Mouse (Mus musculus) limb, embryonic 11.5 days (tissue): Measurements from ENCODE around the gene Ip6k3. TPM values are rescaled to one million over a fixed set of nuclear protein-coding genes. Genes with fewer than 3 reads are reported as not detected.

Experiments
- ATAC-seq: fragments of 200-750 bp; cut with Nextera tagmentation; 2 replicates; pipeline ENCODE4 v1.8.0; 2017; ENCODE audit warnings: low read depth; ENCODE audit not compliant: insufficient number of reproducible peaks, low FRiP score, low TSS enrichment
- DNase-seq: peaks from one replicate; pipeline ENCODE4 v3.0.0-alpha.2; 2015; ENCODE audit warnings: low spot score
- H3K27ac ChIP-seq: fragments of 300-500 bp; sonication (generic); replicated peaks from 2 replicates; pipeline ENCODE4 v1.5.1; 2014; ENCODE audit warnings: low read depth, mild to moderate bottlenecking, low read length
- H3K27me3 ChIP-seq: fragments of 300-500 bp; sonication (generic); 2 replicates; pipeline ENCODE4 v1.6.1; 2014; ENCODE audit warnings: mild to moderate bottlenecking, low read length, mixed read lengths; ENCODE audit not compliant: control insufficient read depth, insufficient read depth
- H3K36me3 ChIP-seq: fragments of 300-500 bp; sonication (generic); 2 replicates; pipeline ENCODE4 v1.6.1; 2014; ENCODE audit warnings: mild to moderate bottlenecking, low read length, moderate library complexity, mixed read lengths; ENCODE audit not compliant: control insufficient read depth, insufficient read depth
- H3K4me1 ChIP-seq: fragments of 300-500 bp; sonication (generic); 2 replicates; pipeline ENCODE4 v1.6.1; 2014; ENCODE audit warnings: low read length, mixed read lengths; ENCODE audit not compliant: control insufficient read depth, insufficient read depth
- H3K4me2 ChIP-seq: fragments of 300-500 bp; sonication (generic); 2 replicates; pipeline ENCODE4 v1.6.1; 2014; ENCODE audit warnings: low read depth, mild to moderate bottlenecking, moderate library complexity; ENCODE audit not compliant: severe bottlenecking
- H3K4me3 ChIP-seq: fragments of 300-500 bp; sonication (generic); 2 replicates; pipeline ENCODE4 v1.5.1; 2014; ENCODE audit warnings: low read depth, low read length
- H3K9ac ChIP-seq: fragments of 300-500 bp; sonication (generic); 2 replicates; pipeline ENCODE4 v1.6.1; 2014; ENCODE audit warnings: mild to moderate bottlenecking, low read length
- H3K9me3 ChIP-seq: fragments of 300-500 bp; sonication (generic); 2 replicates; pipeline ENCODE4 v1.6.1; 2016; ENCODE audit warnings: low read length; ENCODE audit not compliant: control insufficient read depth
- WGBS: fragments of 180-500 bp; shearing (Covaris S2); extraction: QIAGEN DNeasy Blood & Tissue Kit; methylation state at CpG from one replicate; pipeline ENCODE4 v1.1.7; 2014; 5-methylcytosine and 5-hydroxymethylcytosine counted together
- polyA plus RNA-seq: library from polyadenylated mRNA; unstranded; fragments of >200 nt; fragmentation: Nextera tagmentation; extraction: Ambion mirVana; gene quantifications from 2 replicates; pipeline ENCODE4 v1.2.1, GENCODE M21; 2014

Gene Ip6k3
- polyA plus RNA-seq, 1 experiment from 2014 or later, result 0.13 TPM

DNA sequence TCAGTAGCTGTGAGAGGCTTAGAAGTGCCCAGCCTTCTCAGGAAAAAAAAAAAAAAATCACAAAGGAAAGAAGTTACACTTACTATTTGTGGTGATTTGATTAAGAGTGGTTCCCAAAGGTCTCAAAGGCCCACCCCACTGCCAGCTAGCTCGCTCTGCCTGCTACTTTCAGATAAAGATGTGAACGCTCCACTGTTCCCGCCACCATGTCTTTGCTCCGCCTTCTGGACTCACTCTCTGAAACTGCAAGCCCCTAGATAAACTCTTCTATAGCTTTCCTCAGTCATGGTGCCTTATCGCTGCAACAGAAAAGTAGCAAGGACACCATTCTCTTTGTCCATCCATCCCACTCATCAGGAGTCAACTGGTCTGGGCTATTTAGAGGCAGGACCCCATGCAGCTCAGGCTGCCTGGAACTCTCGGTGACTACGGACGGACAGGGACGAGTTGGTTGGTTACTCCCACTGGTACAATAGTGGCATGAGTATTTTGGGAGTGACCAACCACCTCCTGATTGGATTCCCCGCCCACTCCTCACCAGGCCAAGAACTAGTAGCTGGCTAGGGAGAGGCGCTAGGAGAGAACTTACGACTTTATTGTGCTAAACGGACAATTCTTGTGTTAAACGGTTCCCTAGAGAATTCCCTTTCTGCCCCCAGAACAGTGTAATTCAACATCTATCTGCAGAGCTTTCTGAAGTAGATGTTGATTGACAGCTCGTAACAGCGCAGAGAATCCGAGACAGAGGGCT lies 11.0 kb upstream of the Ip6k3 start:
- no peak overlapping the region for H3K4me2 ChIP-seq
- no peaks in the 10 kb centered on the region for H3K27me3 ChIP-seq
- 92% methylated on average over 17 of the region's 17 CpGs for WGBS
- DNase-seq, result no peak
- H3K36me3 ChIP-seq, result no peaks in the 10 kb centered on the region
- H3K9me3 ChIP-seq, result 0 out of 2 replicates have a peak, but pooled peaks cover 2% of the 10 kb centered on the region
- no peak overlapping the region for H3K27ac ChIP-seq
- no peak for ATAC-seq
- H3K4me1 ChIP-seq, result peaks cover 16% of the 10 kb centered on the region
- no peak overlapping the region for H3K4me3 ChIP-seq
- H3K9ac ChIP-seq, result no peak overlapping the region

GRCm38 (mm10) chr17:27178019-27178418 lies 10.4 kb upstream of the Ip6k3 start:
- DNase-seq (no peak), ATAC-seq (no peak)
- Histone ChIP-seq H3K4me2 (no peak overlapping the region), H3K4me1 (peaks cover 16% of the 10 kb centered on the region), H3K9ac (no peak overlapping the region), H3K36me3 (no peaks in the 10 kb centered on the region), H3K27ac (no peak overlapping the region), H3K4me3 (no peak overlapping the region), H3K27me3 (no peaks in the 10 kb centered on the region), H3K9me3 (0 out of 2 replicates have a peak, but pooled peaks cover 2% of the 10 kb centered on the region)
- 89% methylated on average over 9 of the region's 9 CpGs for WGBS

GRCm38 (mm10) chr17:27176754-27177153 lies 9.2 kb upstream of the Ip6k3 start:
- Histone ChIP-seq H3K4me1 (peaks cover 16% of the 10 kb centered on the region), H3K9ac (no peak overlapping the region), H3K27me3 (no peaks in the 10 kb centered on the region), H3K4me3 (no peak overlapping the region), H3K27ac (no peak overlapping the region), H3K9me3 (0 out of 2 replicates have a peak, but pooled peaks cover 2% of the 10 kb centered on the region), H3K36me3 (no peaks in the 10 kb centered on the region), H3K4me2 (no peak overlapping the region)
- DNase-seq, result no peak
- WGBS, result 86% methylated on average over 4 of the region's 4 CpGs
- no peak for ATAC-seq

- Histone ChIP-seq H3K4me2 (no peak overlapping the region), H3K27ac (no peak overlapping the region), H3K36me3 (no peaks in the 10 kb centered on the region), H3K4me3 (no peak overlapping the region), H3K9ac (no peak overlapping the region), H3K9me3 (0 out of 2 replicates have a peak, but pooled peaks cover 2% of the 10 kb centered on the region), H3K27me3 (no peaks in the 10 kb centered on the region), H3K4me1 (peaks cover 16% of the 10 kb centered on the region)
- no peak for ATAC-seq
- 76% methylated on average over 3 of the region's 3 CpGs for WGBS
- no peak for DNase-seq
Observed at GRCm38 (mm10) chr17:27176287-27176686, 8.7 kb upstream of the Ip6k3 start.

- Histone ChIP-seq H3K27ac (no peak overlapping the region), H3K4me1 (peaks cover 20% of the 10 kb centered on the region), H3K27me3 (no peaks in the 10 kb centered on the region), H3K9ac (no peak overlapping the region), H3K4me3 (no peak overlapping the region), H3K4me2 (peak overlapping the region; percentile 16; the same call in 1 of the 2 replicates), H3K9me3 (no peaks in the 10 kb centered on the region), H3K36me3 (no peaks in the 10 kb centered on the region)
- 29% methylated on average over 14 of the region's 14 CpGs for WGBS
- 0 out of 2 replicates have a peak, but pooled peaks have one; percentile 24 for ATAC-seq
- DNase-seq, result peak; percentile 49
Observed at GRCm38 (mm10) chr17:27175196-27175874, 7.7 kb upstream of the Ip6k3 start.

- no peak for ATAC-seq
- Histone ChIP-seq H3K36me3 (no peaks in the 10 kb centered on the region), H3K9me3 (no peaks in the 10 kb centered on the region), H3K4me3 (no peak overlapping the region), H3K27ac (0 out of 2 replicates have a peak overlapping the region, but pooled peaks have one; percentile 6), H3K27me3 (no peaks in the 10 kb centered on the region), H3K4me2 (no peak overlapping the region), H3K9ac (no peak overlapping the region), H3K4me1 (peaks cover 24% of the 10 kb centered on the region)
- WGBS, result 73% methylated on average over 3 of the region's 3 CpGs
- DNase-seq, result no peak
Observed at GRCm38 (mm10) chr17:27173715-27174114, 6.1 kb upstream of the Ip6k3 start.

DNA sequence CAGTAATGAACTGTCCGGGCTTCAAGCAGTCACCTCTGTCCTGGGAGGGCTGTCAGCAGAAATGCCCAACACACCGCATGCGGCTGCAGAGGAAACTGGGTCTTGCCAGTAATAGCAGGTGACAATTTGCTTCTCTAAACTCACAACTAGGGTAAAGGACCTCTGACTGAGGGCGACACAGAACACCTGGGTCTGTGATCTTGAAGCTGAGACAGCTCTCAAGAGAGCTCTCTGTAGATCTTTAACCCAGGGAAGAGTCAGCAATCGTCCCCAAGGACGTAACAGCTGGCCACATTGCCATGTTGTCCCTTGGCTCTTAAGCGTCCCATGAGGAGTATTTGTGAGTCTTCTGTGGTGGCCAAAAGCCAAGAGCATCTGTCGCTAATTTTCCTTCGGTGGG lies 4.9 kb upstream of the Ip6k3 start:
- WGBS, result 85% methylated on average over 9 of the region's 9 CpGs
- no peak overlapping the region for H3K9ac ChIP-seq
- H3K9me3 ChIP-seq, result no peaks in the 10 kb centered on the region
- H3K36me3 ChIP-seq, result no peaks in the 10 kb centered on the region
- no peak overlapping the region for H3K27ac ChIP-seq
- no peak overlapping the region for H3K4me2 ChIP-seq
- ATAC-seq (no peak), DNase-seq (no peak)
- H3K27me3 ChIP-seq, result no peaks in the 10 kb centered on the region
- H3K4me3 ChIP-seq, result no peak overlapping the region
- H3K4me1 ChIP-seq, result peaks cover 24% of the 10 kb centered on the region

DNA sequence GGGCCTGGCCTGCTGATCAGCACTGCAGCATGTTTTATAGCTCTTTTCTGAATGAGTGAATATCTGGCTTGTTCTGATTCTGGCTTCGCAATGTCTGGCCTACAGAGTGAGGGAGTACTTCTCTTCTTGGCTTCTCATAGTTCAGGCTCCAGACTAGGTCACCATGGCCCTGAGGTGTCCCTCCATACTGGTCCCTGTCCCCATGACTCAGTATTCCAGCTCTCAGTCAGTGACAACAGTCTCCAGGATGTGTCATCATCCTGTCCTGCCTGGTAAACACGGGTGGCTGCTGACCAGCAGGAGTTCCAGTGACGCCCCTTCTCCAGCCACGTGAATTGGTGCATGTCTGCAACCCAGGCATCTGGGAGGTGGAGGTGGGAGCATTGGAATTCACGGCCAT lies 3.5 kb upstream of the Ip6k3 start:
- Histone ChIP-seq H3K9ac (no peak overlapping the region), H3K27ac (no peak overlapping the region), H3K27me3 (no peaks in the 10 kb centered on the region), H3K36me3 (no peaks in the 10 kb centered on the region), H3K4me3 (no peak overlapping the region), H3K9me3 (no peaks in the 10 kb centered on the region), H3K4me1 (peaks cover 21% of the 10 kb centered on the region), H3K4me2 (no peak overlapping the region)
- 78% methylated on average over 5 of the region's 5 CpGs for WGBS
- no peak for DNase-seq
- ATAC-seq, result no peak
